Mouse (Mus musculus) cerebellum, adult 18-20 months (tissue): Measurements from ENCODE around the gene Lrrc73.

ENCODE experiments used
- DNase-seq, 2 experiments: peaks; one replicate each; pipeline ENCODE4 v3.0.0; 2021

The Lrrc73 gene

GRCm38 (mm10) chr17:46297028-46297363 lies 43.7 kb downstream of the Lrrc73 start:
- no peak for DNase-seq

- DNase-seq: peak; percentile 20 to 24
Measured at GRCm38 (mm10) chr17:46297364-46298219, 44.3 kb downstream of the Lrrc73 start, which contains the start of gene Dlk2. TSS of gene Dlk2 (plus strand) at chr17:46297421.

GRCm38 (mm10) chr17:46298220-46298913 lies 45.0 kb downstream of the Lrrc73 start:
- DNase-seq: peak; percentile 88 to 89

GRCm38 (mm10) chr17:46301892-46302291 lies 48.6 kb downstream of the Lrrc73 start:
- DNase-seq: no peak

GRCm38 (mm10) chr17:46304184-46304583 lies 50.9 kb downstream of the Lrrc73 start:
- no peak for DNase-seq
